Mouse (Mus musculus) ES-CJ7 (cell line): ENCODE measurements around the gene Mapk9.

Experiments
- DNase-seq: peaks from one replicate; pipeline ENCODE4 v3.0.0; 2011; ENCODE audit warnings: low read depth, low spot score

The Mapk9 gene

GRCm38 (mm10) chr11:49893806-49894205 is 47.3 kb downstream of the Mapk9 start:
- DNase-seq = no peak

DNA sequence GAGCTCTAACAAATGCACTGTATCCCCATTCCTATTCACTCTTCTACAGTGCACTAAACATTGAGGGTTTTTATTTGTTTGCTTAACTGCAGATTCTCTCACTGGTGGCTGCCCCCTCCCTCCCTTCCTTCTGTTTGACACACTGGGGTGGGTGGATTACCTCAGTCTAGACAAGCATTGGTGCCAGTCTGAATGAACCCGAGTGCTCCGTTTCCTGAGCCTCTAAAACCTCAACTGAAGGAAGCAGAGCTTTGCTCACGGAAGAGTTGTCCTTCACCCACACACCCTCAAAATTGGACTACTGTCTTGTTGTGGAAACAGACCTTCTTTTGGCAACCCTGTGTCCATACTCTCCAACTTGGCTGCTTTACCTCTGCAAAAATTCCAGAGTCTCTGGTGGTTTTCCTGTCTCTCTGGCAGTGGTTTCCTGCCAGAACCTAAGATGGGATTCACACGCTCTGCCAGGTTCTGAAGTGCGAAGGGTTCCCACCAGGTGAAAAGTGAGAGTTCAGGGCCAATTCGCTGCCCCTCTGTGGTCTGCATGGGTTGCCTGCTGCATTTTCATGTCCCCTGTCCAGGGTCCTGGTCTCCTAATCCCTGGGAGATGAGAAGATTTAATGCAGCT is 49.5 kb downstream of the Mapk9 start:
- DNase-seq = no peak

DNA sequence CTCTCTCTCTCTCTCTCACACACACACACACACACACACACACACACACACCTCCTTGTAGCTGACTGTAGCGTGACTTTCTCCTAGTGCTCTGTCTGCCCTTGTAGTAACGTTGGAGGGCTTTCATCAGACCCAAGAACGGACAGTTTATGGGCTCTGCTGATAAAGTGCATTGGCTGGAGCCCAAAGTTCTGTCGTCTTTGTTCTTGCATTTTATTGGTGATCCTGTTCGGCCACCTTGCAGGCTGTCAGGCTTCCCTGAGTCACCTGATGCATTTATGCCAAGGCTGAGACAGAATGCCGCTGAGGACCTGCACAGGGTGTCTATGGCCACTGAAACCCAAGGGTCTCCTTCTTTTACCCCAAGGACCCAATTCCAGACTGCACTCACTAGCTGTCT is 53.5 kb downstream of the Mapk9 start:
- no peak for DNase-seq

DNA sequence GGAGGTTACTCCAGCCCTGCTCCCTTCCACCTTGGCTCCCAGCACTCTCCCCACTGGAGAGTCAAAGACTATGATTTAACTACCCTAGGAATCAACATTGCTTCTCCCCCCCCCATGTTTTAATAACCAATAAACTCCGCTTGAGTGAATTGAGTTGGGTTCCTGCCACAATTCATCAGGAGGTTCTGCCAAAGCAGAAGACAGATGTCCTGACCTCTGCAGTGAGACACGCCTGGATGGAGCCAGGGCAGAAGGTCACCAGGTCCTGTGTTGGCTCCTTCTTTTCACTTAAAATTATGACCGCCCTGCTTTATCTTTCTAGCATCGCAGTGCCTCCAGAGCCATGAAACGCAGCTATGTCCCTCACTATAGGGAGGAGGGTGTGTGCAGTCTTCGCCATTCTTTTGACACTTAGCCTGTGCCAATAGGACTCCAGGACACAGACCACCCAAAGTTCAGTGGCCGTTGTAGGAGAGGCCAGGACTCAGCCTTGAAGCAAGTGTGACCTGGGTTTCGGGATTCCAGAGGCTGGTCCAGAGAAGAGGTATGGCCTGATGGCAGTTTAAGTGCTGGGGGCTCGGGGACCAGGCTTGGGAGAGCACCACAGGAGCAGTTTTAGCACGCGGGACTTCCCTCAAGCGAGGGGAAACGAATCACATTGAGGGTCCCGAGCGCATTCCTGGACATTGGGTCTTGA is 54.6 kb downstream of the Mapk9 start:
- no peak for DNase-seq

- DNase-seq = peak; percentile 31
These were observed 55.3 kb downstream of the Mapk9 start, which contains the start of gene Rasgef1c for GRCm38 (mm10) chr11:49901659-49902458. Gene Rasgef1c, plus strand, starts transcription at chr11:49901835.

DNA sequence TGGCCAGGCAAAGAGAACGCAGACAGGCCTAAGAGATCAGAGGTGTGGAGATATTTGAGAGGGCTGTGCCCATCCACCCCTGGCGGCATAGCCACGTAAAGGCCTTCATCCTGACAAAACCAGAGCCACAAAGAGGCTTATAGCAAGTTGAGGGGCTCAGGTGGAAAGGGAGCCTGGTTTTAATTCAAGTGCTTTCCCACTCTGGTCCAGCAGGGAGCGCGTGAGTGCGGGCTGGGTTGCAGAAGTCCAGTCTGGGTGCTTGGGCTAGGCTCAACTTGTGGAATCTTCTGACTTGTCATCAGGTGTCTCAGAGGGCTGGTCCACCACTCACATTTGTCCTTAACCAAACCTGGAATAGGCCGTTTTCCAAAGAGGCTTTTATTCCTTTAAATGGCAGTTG is 56.8 kb downstream of the Mapk9 start:
- peak; percentile 78 for DNase-seq

DNA sequence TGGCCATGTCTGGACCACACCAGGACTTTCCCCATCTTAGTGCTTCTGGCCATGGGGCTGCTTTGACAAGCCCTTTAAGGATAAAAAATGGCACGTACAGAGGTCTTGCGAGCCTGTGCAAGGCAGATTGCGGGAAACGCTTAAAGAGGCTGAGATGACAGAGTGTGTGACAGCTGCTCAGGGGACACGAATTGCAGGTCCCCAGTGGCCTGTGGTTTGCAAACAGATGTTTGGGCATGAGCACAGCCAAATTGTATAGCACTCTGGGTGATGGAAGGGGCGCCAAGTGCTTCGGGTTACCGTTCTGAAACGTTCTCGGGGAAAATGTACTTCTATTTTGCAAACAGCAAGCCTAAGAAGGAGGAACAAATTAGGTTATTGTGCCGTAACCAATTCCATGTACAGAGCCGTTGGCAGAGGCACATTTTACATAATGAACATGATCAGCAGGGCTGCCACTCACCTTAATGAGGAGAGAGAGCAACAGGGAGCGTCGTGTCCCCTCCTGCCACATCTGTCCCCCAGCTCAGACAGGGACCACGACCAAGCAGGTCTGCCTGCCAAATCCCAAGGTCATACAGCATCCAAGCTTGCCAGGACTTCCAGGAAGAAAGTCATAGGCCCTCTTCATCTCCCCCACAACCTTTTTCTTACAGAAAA is 72.1 kb downstream of the Mapk9 start:
- DNase-seq = no peak

GRCm38 (mm10) chr11:49919304-49919703 is 72.8 kb downstream of the Mapk9 start:
- DNase-seq = no peak

- no peak for DNase-seq
These were observed 77.0 kb downstream of the Mapk9 start for GRCm38 (mm10) chr11:49923539-49923938.

DNA sequence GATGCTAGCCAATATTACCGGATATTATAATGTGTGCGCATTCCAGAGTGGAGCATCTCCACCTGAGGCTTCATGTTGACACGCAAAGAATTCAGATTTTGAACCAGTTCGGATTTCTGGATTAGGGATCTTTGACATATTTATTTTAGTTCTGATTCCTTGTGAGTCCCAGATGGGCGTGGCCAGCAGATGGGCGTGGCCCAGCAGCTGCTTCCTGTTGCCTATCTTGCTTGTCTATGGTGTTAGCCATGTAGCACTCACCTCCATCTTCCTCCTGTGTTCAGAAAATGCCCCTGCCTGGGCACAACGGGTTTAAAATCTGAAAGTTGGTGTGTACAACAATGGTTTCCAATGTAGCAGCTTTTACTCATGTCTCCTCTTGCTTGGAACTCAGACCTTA is 79.6 kb downstream of the Mapk9 start:
- DNase-seq = no peak

DNA sequence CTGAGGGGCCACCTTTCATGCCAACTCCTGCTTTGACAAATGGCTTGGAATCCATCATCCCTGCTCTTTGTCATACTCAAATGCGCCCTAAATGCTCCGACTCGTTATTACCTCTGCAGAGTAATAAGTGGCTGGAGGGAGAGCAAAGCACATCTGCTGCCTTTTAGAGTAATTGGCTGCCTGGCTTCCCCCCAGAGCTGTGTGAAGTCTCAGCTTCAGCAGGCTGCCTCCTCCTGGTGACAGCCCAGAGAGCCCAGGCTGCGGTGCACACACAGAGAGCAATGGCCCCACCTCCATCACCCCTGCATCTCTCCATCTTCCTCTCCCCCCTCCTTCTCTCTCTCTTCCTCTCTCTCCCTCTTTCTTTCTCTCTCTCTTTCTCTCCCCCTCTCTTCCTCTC is 80.6 kb downstream of the Mapk9 start:
- no peak for DNase-seq

GRCm38 (mm10) chr11:49927670-49928069 is 81.1 kb downstream of the Mapk9 start:
- no peak for DNase-seq

DNA sequence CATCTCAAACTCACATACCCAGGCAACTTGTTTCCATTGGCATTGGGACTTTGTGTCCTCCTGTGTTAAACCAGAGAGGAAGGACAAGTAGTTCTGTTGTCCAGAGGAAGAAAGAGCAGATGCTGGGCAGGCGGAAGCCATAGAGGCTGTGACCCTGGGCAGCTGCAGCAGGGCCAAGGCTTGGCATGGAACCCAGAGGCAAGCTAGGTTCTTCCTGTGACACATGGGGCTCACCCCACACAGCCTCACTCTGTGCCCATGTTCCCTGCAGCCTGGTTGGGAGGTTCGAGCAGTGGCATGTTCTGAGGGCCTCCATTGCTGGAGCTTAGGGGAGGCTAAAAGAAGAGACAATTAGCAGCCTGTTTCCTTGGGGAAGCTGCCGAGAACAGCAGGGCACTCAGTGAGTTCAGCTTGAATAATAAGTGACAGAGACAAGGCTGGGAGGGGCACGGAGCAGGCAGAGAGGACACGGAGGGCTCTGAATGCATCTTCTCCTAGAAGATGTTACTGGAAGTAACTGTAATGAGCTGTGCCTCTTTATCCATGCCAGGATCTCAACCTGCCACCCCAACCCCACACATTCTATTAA is 84.6 kb downstream of the Mapk9 start:
- no peak for DNase-seq

GRCm38 (mm10) chr11:49931853-49932252 is 85.3 kb downstream of the Mapk9 start:
- no peak for DNase-seq

GRCm38 (mm10) chr11:49933811-49934210 is 87.3 kb downstream of the Mapk9 start:
- no peak for DNase-seq

DNA sequence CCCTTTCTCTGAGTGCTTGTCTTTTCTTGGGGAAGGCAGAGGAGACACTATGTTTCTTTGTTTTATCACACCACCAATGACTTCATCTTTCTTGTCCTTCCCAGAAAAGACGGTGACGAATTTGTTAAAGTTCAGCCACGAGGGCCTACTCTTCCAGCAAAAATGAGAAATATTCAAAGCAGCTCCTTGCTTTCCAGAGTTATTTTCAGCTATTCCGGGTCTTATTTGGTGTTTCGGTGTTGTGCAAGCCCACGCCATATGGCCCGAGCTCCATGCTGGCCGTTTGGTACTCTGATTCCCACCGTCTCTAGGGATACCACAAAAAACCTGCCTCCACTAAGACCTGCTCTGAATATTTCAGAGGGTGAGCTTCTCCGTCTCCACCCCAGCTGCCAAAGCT is 87.8 kb downstream of the Mapk9 start:
- DNase-seq = no peak
